Mouse (Mus musculus) MEL (cell line): ENCODE results near the gene Eaf1. TPM values are rescaled to one million over a fixed set of nuclear protein-coding genes. Genes with fewer than 3 reads are reported as not detected.
A peak's percentile ranks its signal among the peaks of the same experiment; 100 is the strongest.
"Not testable (repeated sequence)": the region's sequence is repeated elsewhere in the genome, so short reads cannot be mapped to it uniquely, and the experiment has no call there.

Source experiments
- DNase-seq: peaks from one replicate; pipeline ENCODE4 v3.0.0; 2011; ENCODE audit warnings: low read depth, low spot score
- H3K27ac ChIP-seq: 2 replicates; pipeline ENCODE4 v1.5.1; 2012; ENCODE audit warnings: low read depth, mild to moderate bottlenecking, control low read depth, low read length, moderate library complexity; ENCODE audit not compliant: control insufficient read depth
- H3K27me3 ChIP-seq, 2 experiments: fragments of 150-350 bp in 1 of 2; sonication (generic) in 1 of 2; 2 replicates each; pipeline ENCODE4 v1.6.1; 2012; ENCODE audit warnings: low read length in 2 of 2, mild to moderate bottlenecking in 2 of 2, improper control_type of control experiment in 1 of 2, moderate library complexity in 1 of 2; ENCODE audit not compliant: insufficient read depth in 2 of 2, control insufficient read depth in 1 of 2
- H3K36me3 ChIP-seq, 2 experiments: 2 replicates each; pipeline ENCODE4 v1.6.1; 2012 to 2014; ENCODE audit warnings: low read length in 2 of 2, improper control_type of control experiment in 1 of 2, inconsistent platforms in 1 of 2, mild to moderate bottlenecking in 1 of 2; ENCODE audit not compliant: insufficient read depth in 2 of 2, control insufficient read depth in 1 of 2
- H3K4me1 ChIP-seq, 2 experiments: fragments of 150-350 bp in 1 of 2; sonication (generic) in 1 of 2; 2 replicates each; pipeline ENCODE4 v1.6.1; 2012; ENCODE audit warnings: low read length in 2 of 2, improper control_type of control experiment in 1 of 2, mild to moderate bottlenecking in 1 of 2; ENCODE audit not compliant: insufficient read depth in 2 of 2, control insufficient read depth in 1 of 2
- H3K4me3 ChIP-seq, 2 experiments: fragments of 150-350 bp in 1 of 2; sonication (generic) in 1 of 2; 2 replicates each; pipeline ENCODE4 v1.5.1; 2012; ENCODE audit warnings: low read depth in 2 of 2, low read length in 2 of 2, mild to moderate bottlenecking in 2 of 2, moderate library complexity in 2 of 2, control low read depth in 1 of 2, improper control_type of control experiment in 1 of 2; ENCODE audit not compliant: control insufficient read depth in 1 of 2, insufficient read depth in 1 of 2
- H3K79me2 ChIP-seq: 2 replicates; pipeline ENCODE4 v1.6.1; 2012; ENCODE audit warnings: mild to moderate bottlenecking, low read length, moderate library complexity; ENCODE audit not compliant: control insufficient read depth, poor library complexity, insufficient read depth
- H3K9ac ChIP-seq: 2 replicates; pipeline ENCODE4 v1.6.1; 2012; ENCODE audit warnings: low read depth, mild to moderate bottlenecking, control low read depth, low read length, moderate library complexity; ENCODE audit not compliant: control insufficient read depth, poor library complexity, severe bottlenecking
- H3K9me3 ChIP-seq: fragments of 150-350 bp; sonication (generic); replicated peaks from 2 replicates; pipeline ENCODE4 v1.6.1; 2012; ENCODE audit warnings: mild to moderate bottlenecking, low read length, improper control_type of control experiment, moderate library complexity; ENCODE audit not compliant: insufficient read depth
- BHLHE40 ChIP-seq: IDR thresholded peaks from 2 replicates; pipeline ENCODE4 v1.6.1; 2012; ENCODE audit warnings: low read depth, mild to moderate bottlenecking, inconsistent platforms, low read length, improper control_type of control experiment, borderline replicate concordance
- CHD1 ChIP-seq: IDR thresholded peaks from 2 replicates; pipeline ENCODE4 v1.6.1; 2012; ENCODE audit warnings: low read depth, mild to moderate bottlenecking, inconsistent platforms, low read length, improper control_type of control experiment
- CHD2 ChIP-seq: IDR thresholded peaks from 2 replicates; pipeline ENCODE4 v1.6.1; 2011; ENCODE audit warnings: low read length, improper control_type of control experiment
- CTCF ChIP-seq, 3 experiments: IDR thresholded peaks in 2 of 3; conservative IDR thresholded peaks in 1 of 3; 2 replicates each; pipeline ENCODE4 v1.5.1; 2011 to 2012; ENCODE audit warnings: low read length in 3 of 3, low read depth in 2 of 3, mild to moderate bottlenecking in 2 of 3, improper control_type of control experiment in 1 of 3, inconsistent platforms in 1 of 3, mixed read lengths in 1 of 3, moderate library complexity in 1 of 3; ENCODE audit not compliant: control insufficient read depth in 1 of 3, insufficient read depth in 1 of 3, poor library complexity in 1 of 3, severe bottlenecking in 1 of 3
- E2F4 ChIP-seq: IDR thresholded peaks from 2 replicates; pipeline ENCODE4 v1.6.1; 2011; ENCODE audit warnings: low read depth, low read length, improper control_type of control experiment, borderline replicate concordance
- GATA1 ChIP-seq: IDR thresholded peaks from 2 replicates; pipeline ENCODE4 v1.6.1; 2011; ENCODE audit warnings: low read depth, low read length, improper control_type of control experiment
- HCFC1 ChIP-seq: IDR thresholded peaks from 2 replicates; pipeline ENCODE4 v1.6.1; 2012; ENCODE audit warnings: low read depth, mild to moderate bottlenecking, inconsistent platforms, low read length, improper control_type of control experiment, moderate library complexity
- MAFK ChIP-seq: IDR thresholded peaks from 2 replicates; pipeline ENCODE4 v1.6.1; 2011; ENCODE audit warnings: low read depth, mild to moderate bottlenecking, low read length, improper control_type of control experiment, borderline replicate concordance
- MXI1 ChIP-seq: IDR thresholded peaks from 2 replicates; pipeline ENCODE4 v1.6.1; 2011; ENCODE audit warnings: mild to moderate bottlenecking, low read depth, low read length, improper control_type of control experiment
- MYC ChIP-seq: IDR thresholded peaks from 2 replicates; pipeline ENCODE4 v1.6.1; 2011; ENCODE audit warnings: low read depth, mild to moderate bottlenecking, low read length, improper control_type of control experiment, moderate library complexity
- RCOR1 ChIP-seq: IDR thresholded peaks from 2 replicates; pipeline ENCODE4 v1.6.1; 2012; ENCODE audit warnings: low read depth, mild to moderate bottlenecking, inconsistent platforms, low read length, improper control_type of control experiment
- SIN3A ChIP-seq: IDR thresholded peaks from 2 replicates; pipeline ENCODE4 v1.6.1; 2012; ENCODE audit warnings: low read length, improper control_type of control experiment, inconsistent platforms
- TAL1 ChIP-seq: IDR thresholded peaks from 2 replicates; pipeline ENCODE4 v1.6.1; 2012; ENCODE audit warnings: mild to moderate bottlenecking, inconsistent platforms, low read length, moderate library complexity, mixed read lengths
- TBP ChIP-seq: IDR thresholded peaks from 2 replicates; pipeline ENCODE4 v1.8.0; 2011; ENCODE audit warnings: low read depth, low read length, improper control_type of control experiment
- TCF12 ChIP-seq: IDR thresholded peaks from 2 replicates; pipeline ENCODE4 v1.6.1; 2014; ENCODE audit warnings: low read depth, mild to moderate bottlenecking, inconsistent platforms, low read length, improper control_type of control experiment, moderate library complexity
- UBTF ChIP-seq: IDR thresholded peaks from 2 replicates; pipeline ENCODE4 v1.6.1; 2012; ENCODE audit warnings: low read depth, mild to moderate bottlenecking, inconsistent platforms, low read length, improper control_type of control experiment, moderate library complexity, borderline replicate concordance; ENCODE audit not compliant: insufficient read depth
- ZKSCAN1 ChIP-seq: IDR thresholded peaks from 2 replicates; pipeline ENCODE4 v1.6.1; 2012; ENCODE audit warnings: low read depth, mild to moderate bottlenecking, inconsistent platforms, low read length, improper control_type of control experiment, moderate library complexity
- ZNF384 ChIP-seq: IDR thresholded peaks from 2 replicates; pipeline ENCODE4 v1.6.1; 2012; ENCODE audit warnings: low read depth, mild to moderate bottlenecking, inconsistent platforms, low read length, improper control_type of control experiment
- polyA plus RNA-seq, 2 experiments: library from polyadenylated mRNA; stranded (reverse) in 1 of 2; unstranded in 1 of 2; fragments of >175 nt in 1 of 2; fragments of >200 nt in 1 of 2; gene quantifications; 2 replicates each; pipeline versions ENCODE4 v1.2.1 to v1.2.4; 2012; ENCODE audit warnings: low replicate concordance in 2 of 2, low read depth in 1 of 2; ENCODE audit not compliant: insufficient read length in 2 of 2, insufficient read depth in 1 of 2, missing spikeins in 1 of 2
- total RNA-seq: library from RNA; depleted of rRNA; stranded (reverse); fragments of 300-350 nt; gene quantifications from 2 replicates; pipeline ENCODE4 v1.2.3, GENCODE M21; 2012

Gene Eaf1
- total and polyA plus RNA-seq, 3 experiments: 50.6 to 67.2 TPM; not detected in 1

- TF ChIP-seq MYC: no peak
- no peak for TF ChIP-seq TCF12
- no peak for TF ChIP-seq GATA1
- no peak for TF ChIP-seq CHD1
- TF ChIP-seq, all 39 proteins: peak for 0
- Histone ChIP-seq H3K27me3 (no peaks in the 10 kb centered on the region; a peak in 1 of 4 replicates), H3K27ac (no peak overlapping the region), H3K4me3 (no peak overlapping the region), H3K9ac (no peak overlapping the region), H3K79me2 (no peaks in the 10 kb centered on the region), H3K4me1 (peaks cover 3 to 8% of the 10 kb centered on the region in 2 experiments; a peak in 3 of 4 replicates), H3K36me3 (peaks cover 0 to 4% of the 10 kb centered on the region in 2 experiments; a peak in 2 of 4 replicates), H3K9me3 (no peaks in the 10 kb centered on the region)
- no peak for DNase-seq
Observed at GRCm38 (mm10) chr14:31448994-31449393, 45.2 kb upstream of the Eaf1 start.

- H3K9ac ChIP-seq, H3K4me3 ChIP-seq, H3K36me3 ChIP-seq, H3K27ac ChIP-seq, H3K4me1 ChIP-seq, H3K79me2 ChIP-seq, H3K27me3 ChIP-seq, DNase-seq, H3K9me3 ChIP-seq: not testable (repeated sequence)
Observed at GRCm38 (mm10) chr14:31453946-31454345, 40.3 kb upstream of the Eaf1 start.

GRCm38 (mm10) chr14:31454849-31455566 is 39.2 kb upstream of the Eaf1 start:
- peak; percentile 25 for DNase-seq
- no peak for TF ChIP-seq SIN3A
- peak; percentile 45 to 66 (median 57) for TF ChIP-seq CTCF (IDR thresholded peaks at IDR 0.05 in 2 of 3, conservative IDR thresholded peaks at IDR 0.05 in 1 of 3; ENCODE audit: control insufficient read depth in 1 of 3, insufficient read depth in 1 of 3, low read depth in 2 of 3, low read length in 3 of 3, poor library complexity in 1 of 3, severe bottlenecking in 1 of 3)

GRCm38 (mm10) chr14:31456064-31456721 is 38.0 kb upstream of the Eaf1 start:
- H3K9me3 ChIP-seq: no peaks in the 10 kb centered on the region
- no peak for DNase-seq
- no peaks in the 10 kb centered on the region for H3K79me2 ChIP-seq
- peaks cover 0 to 4% of the 10 kb centered on the region in 2 experiments; a peak in 2 of 4 replicates for H3K36me3 ChIP-seq
- H3K9ac ChIP-seq: no peak overlapping the region
- no peaks in the 10 kb centered on the region for H3K27me3 ChIP-seq
- no peak overlapping the region for H3K27ac ChIP-seq
- H3K4me1 ChIP-seq: peaks cover 3 to 8% of the 10 kb centered on the region in 2 experiments; a peak in 3 of 4 replicates
- no peak overlapping the region for H3K4me3 ChIP-seq
- TF ChIP-seq CHD1 (no peak), ZKSCAN1 (no peak), BHLHE40 (no peak), TBP (no peak), CTCF (IDR thresholded peaks at IDR 0.05 in 2 of 3, conservative IDR thresholded peaks at IDR 0.05 in 1 of 3; ENCODE audit: control insufficient read depth in 1 of 3, insufficient read depth in 1 of 3, low read depth in 2 of 3, low read length in 3 of 3, poor library complexity in 1 of 3, severe bottlenecking in 1 of 3) (no peak), HCFC1 (no peak), MXI1 (no peak), ZNF384 (no peak), UBTF (no peak), RCOR1 (no peak), E2F4 (no peak), TAL1 (no peak), MAFK (no peak), CHD2 (no peak)

More at GRCm38 (mm10) chr14:31454849-31455566, 39.2 kb upstream of the Eaf1 start:
- H3K4me1 ChIP-seq: peaks cover 3 to 8% of the 10 kb centered on the region in 2 experiments; a peak in 3 of 4 replicates
- H3K27me3 ChIP-seq: no peaks in the 10 kb centered on the region
- H3K9ac ChIP-seq: no peak overlapping the region
- H3K9me3 ChIP-seq: no peaks in the 10 kb centered on the region
- H3K27ac ChIP-seq: no peak overlapping the region
- H3K79me2 ChIP-seq: no peaks in the 10 kb centered on the region
- H3K36me3 ChIP-seq: peaks cover 0 to 4% of the 10 kb centered on the region in 2 experiments; a peak in 2 of 4 replicates
- no peak overlapping the region for H3K4me3 ChIP-seq
